Mouse (Mus musculus) heart, postnatal 0 days (tissue): ENCODE results near the gene Gprc5c.

Experiments used
- CTCF ChIP-seq: IDR thresholded peaks from 2 replicates; pipeline ENCODE4 v1.5.1; 2016; ENCODE audit warnings: antibody characterized with exemption, control low read depth, low read depth
- EP300 ChIP-seq: IDR thresholded peaks from 2 replicates; pipeline ENCODE4 v1.6.1; 2016; ENCODE audit warnings: antibody characterized with exemption, low read depth

DNA sequence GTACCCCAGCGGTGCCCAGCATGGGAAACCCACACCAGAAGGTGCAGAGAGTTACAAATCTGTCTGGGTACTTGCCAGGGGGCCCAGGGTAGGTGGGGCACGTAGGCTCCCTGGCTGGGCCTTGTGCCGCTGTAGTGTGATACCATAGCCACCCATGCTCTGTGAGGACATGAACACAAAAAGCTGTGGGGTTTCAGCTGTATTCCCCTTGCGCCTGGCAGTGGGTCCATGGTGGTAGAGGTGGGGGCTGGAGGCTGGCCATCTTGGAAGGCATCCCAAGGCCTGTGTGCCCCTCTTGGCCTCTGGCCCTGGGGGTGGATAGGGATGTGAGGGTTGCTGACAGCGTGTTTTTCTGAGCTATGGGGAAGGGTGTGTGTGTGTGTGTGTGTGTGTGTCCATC is 15.0 kb downstream of the Gprc5c start:
- TF ChIP-seq CTCF = no peak
- no peak for TF ChIP-seq EP300
